29 mouse cellular contexts compared by ENCODE assay signal in genomic region chr14:122633416-122633815, GRCm38 (mm10).
DNase-seq lines count a peak whose midpoint lies in the region; ATAC-seq and TF ChIP-seq lines count a peak whose summit lies in the region.
"Had no signal": no experiment of that assay in that cellular context is flagged by ENCODE, and none has a peak within 500 bp of the region (broad histone marks: within the 10 kb centered on the region; RNA-seq: fewer than 3 reads in every experiment).

No protein-coding gene starts in this region.

- H3K36me3 ChIP-seq in kidney, embryonic 16.5 days (ENCODE audit: insufficient read depth, low read length), result no peaks in the 10 kb centered on the region
- H3K36me3 ChIP-seq in liver, adult 2 months (ENCODE audit: control insufficient read depth, insufficient read depth, low read length), result peaks cover 2% of the 10 kb centered on the region; the same call in 1 of the 2 replicates
- H3K36me3 ChIP-seq in liver, embryonic 12.5 days, result no peaks in the 10 kb centered on the region
- H3K36me3 ChIP-seq: embryonic facial prominence, embryonic 13.5 days; embryonic facial prominence, embryonic 15.5 days; forebrain, embryonic 10.5 days; forebrain, embryonic 12.5 days had no signal

- no peaks in the 10 kb centered on the region for H3K27me3 ChIP-seq in kidney, embryonic 16.5 days (ENCODE audit: insufficient read depth, low read length)
- no peaks in the 10 kb centered on the region for H3K27me3 ChIP-seq in liver, adult 2 months (ENCODE audit: control insufficient read depth, insufficient read depth, low read length)
- no peaks in the 10 kb centered on the region for H3K27me3 ChIP-seq in liver, embryonic 12.5 days (replicated peaks)
- H3K27me3 ChIP-seq: CH12.LX; embryonic facial prominence, embryonic 13.5 days; embryonic facial prominence, embryonic 15.5 days; forebrain, embryonic 12.5 days; Patski had no signal

- H3K27ac ChIP-seq in kidney, embryonic 16.5 days (ENCODE audit: low read length), result no peak overlapping the region
- H3K27ac ChIP-seq in liver, adult 2 months (replicated peaks; ENCODE audit: insufficient read depth, low read depth, low read length), result peak overlapping the region; percentile 85
- H3K27ac ChIP-seq in liver, embryonic 12.5 days, result no peak overlapping the region
- H3K27ac ChIP-seq: embryonic facial prominence, embryonic 13.5 days; embryonic facial prominence, embryonic 15.5 days; forebrain, embryonic 10.5 days; forebrain, embryonic 12.5 days had no signal

- H3K4me3 ChIP-seq in kidney, embryonic 16.5 days (ENCODE audit: low read length), result no peak overlapping the region
- no peak overlapping the region for H3K4me3 ChIP-seq in liver, adult 2 months (ENCODE audit: insufficient read depth, low read depth, low read length)
- no peak overlapping the region for H3K4me3 ChIP-seq in liver, embryonic 12.5 days
- H3K4me3 ChIP-seq: embryonic facial prominence, embryonic 13.5 days; embryonic facial prominence, embryonic 15.5 days; erythroblast, embryonic 14.5 days; forebrain, embryonic 10.5 days; forebrain, embryonic 12.5 days had no signal

- no peak overlapping the region for H3K9ac ChIP-seq in kidney, embryonic 16.5 days (replicated peaks; ENCODE audit: low read length)
- H3K9ac ChIP-seq in liver, adult 2 months (ENCODE audit: low read depth, low read length), result no peak overlapping the region
- no peak overlapping the region for H3K9ac ChIP-seq in liver, embryonic 12.5 days
- H3K9ac ChIP-seq: embryonic facial prominence, embryonic 13.5 days; embryonic facial prominence, embryonic 15.5 days; forebrain, embryonic 12.5 days had no signal

- no peak overlapping the region for H3K4me2 ChIP-seq in kidney, embryonic 16.5 days (replicated peaks; ENCODE audit: low read depth, low read length)
- no peak overlapping the region for H3K4me2 ChIP-seq in liver, embryonic 12.5 days
- H3K4me2 ChIP-seq: embryonic facial prominence, embryonic 13.5 days; embryonic facial prominence, embryonic 15.5 days; forebrain, embryonic 12.5 days had no signal

- no peak for TF ChIP-seq POLR2A in liver, adult 2 months (IDR thresholded peaks at IDR 0.05; ENCODE audit: extremely low read depth, insufficient read depth, low read length)

- no peak for TF ChIP-seq CTCF in liver, adult 2 months (IDR thresholded peaks at IDR 0.05; ENCODE audit: low read depth, low read length)

- H3K9me3 ChIP-seq in kidney, embryonic 16.5 days (ENCODE audit: low read length), result no peaks in the 10 kb centered on the region
- H3K9me3 ChIP-seq in liver, embryonic 12.5 days (replicated peaks), result no peaks in the 10 kb centered on the region
- H3K9me3 ChIP-seq: embryonic facial prominence, embryonic 13.5 days; embryonic facial prominence, embryonic 15.5 days; forebrain, embryonic 10.5 days; forebrain, embryonic 12.5 days; G1E had no signal

- no peaks in the 10 kb centered on the region for H3K79me2 ChIP-seq in liver, adult 2 months (ENCODE audit: control insufficient read depth, insufficient read depth, low read length)

- H3K4me1 ChIP-seq in kidney, embryonic 16.5 days (ENCODE audit: insufficient read depth, low read length), result no peaks in the 10 kb centered on the region
- H3K4me1 ChIP-seq in liver, adult 2 months (ENCODE audit: control insufficient read depth, insufficient read depth, low read length), result peaks cover 6% of the 10 kb centered on the region; the same call in 1 of the 2 replicates
- no peaks in the 10 kb centered on the region for H3K4me1 ChIP-seq in liver, embryonic 12.5 days
- H3K4me1 ChIP-seq: embryonic facial prominence, embryonic 15.5 days had no signal

- peak; percentile 8 for DNase-seq in kidney, adult 11 months
- no peak for DNase-seq in kidney, postnatal 25 days
- DNase-seq in kidney, adult 9 months, result peak; percentile 58
- peak; percentile 70 for DNase-seq in liver, adult 2 months (ENCODE audit: extremely low read depth, low read depth, low spot score)
- DNase-seq: adrenal gland, adult 8-10 months; adrenal gland, postnatal 14 days; adrenal gland, postnatal 36 days; B cell, adult 2 months; cerebellum, adult 11 months; cerebellum, adult 18-20 months; cerebellum, adult 8-10 months; cerebellum, adult 9-11 months; cerebellum, postnatal 14 days; cerebellum, postnatal 36 days; embryo, embryonic 11 days had no signal

- 91% methylated on average over 2 of the region's 2 CpGs for WGBS in kidney, embryonic 16.5 days
- WGBS in liver, adult 2 months, result 29% methylated on average over 2 of the region's 2 CpGs
- 64% methylated on average over 2 of the region's 2 CpGs for WGBS in liver, embryonic 12.5 days (ENCODE audit: insufficient replicate concordance)

- ATAC-seq in kidney, embryonic 16.5 days (ENCODE audit: low FRiP score, low TSS enrichment), result no peak
- ATAC-seq in liver, embryonic 12.5 days, result no peak
- ATAC-seq: activated CD4-positive, CD25-positive, alpha-beta regulatory T cell, adult 4 months; CD4-positive, CD25-positive, alpha-beta regulatory T cell, adult 4 months; forebrain, embryonic 14.5 days; forebrain, embryonic 16.5 days; Patski had no signal

Comparison
In these comparisons a context has a peak if more than half of its experiments do, and no peak if none do; other contexts are left out.
1. DNase-seq: peak in kidney, adult 11 months (single experiment), kidney, adult 9 months (single experiment) and liver, adult 2 months (single experiment); none in kidney, postnatal 25 days (0 of 2).